Mouse (Mus musculus) erythroblast, embryonic 14.5 days (primary cell): ENCODE measurements at regions not wholly inside any gene's neighbourhood (a gene's known extent, or its start where the extent isn't known, plus 50 kb on each side); places are given as distances from the start of the nearest gene placed in this dataset.

ENCODE experiments used
- GATA1 ChIP-seq: IDR thresholded peaks from 2 replicates; pipeline ENCODE4 v1.6.1; 2012; ENCODE audit warnings: low read length, inconsistent platforms, mixed read lengths
- TAL1 ChIP-seq: IDR thresholded peaks from 3 replicates; pipeline ENCODE4 v1.6.1; 2012; ENCODE audit warnings: low read length, inconsistent platforms, mixed read lengths

DNA sequence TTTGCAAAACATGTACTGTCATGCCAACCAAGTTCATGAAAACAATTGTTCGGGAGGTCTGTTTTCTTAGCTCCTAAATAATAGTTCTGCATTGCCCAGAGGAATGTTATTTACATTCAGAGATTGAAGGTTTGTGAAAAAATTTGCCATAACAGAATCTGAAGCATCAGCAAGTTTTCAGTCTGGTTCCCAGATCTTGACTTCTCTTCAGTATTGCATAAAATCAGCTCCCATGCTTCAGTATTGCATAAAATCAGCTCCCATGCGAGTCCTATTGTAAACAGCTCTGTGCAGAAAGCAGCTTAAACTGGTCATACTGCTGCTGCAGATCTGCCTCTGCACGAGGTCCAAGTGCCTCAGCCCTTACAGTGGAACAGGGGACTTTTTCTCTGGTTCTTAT, 155.5 kb downstream of the Cxcl12 start:
- TF ChIP-seq GATA1 (no peak), TAL1 (no peak)
